Mouse (Mus musculus) heart, postnatal 4 days (tissue): Measurements from ENCODE around the gene Fyb. TPM values are rescaled to one million over a fixed set of nuclear protein-coding genes. Genes with fewer than 3 reads are reported as not detected.

Experiments
- DNase-seq: peaks from one replicate; pipeline ENCODE4 v3.0.0; 2021
- total RNA-seq, 2 experiments: library from RNA; stranded (reverse); gene quantifications; 2 replicates each; pipeline ENCODE4 v1.2.3; 2021

Fyb gene
- total RNA-seq, 2 experiments from 2014 or later: 6.1 to 24.8 TPM

GRCm38 (mm10) chr15:6661951-6662350 is 139.3 kb downstream of the Fyb start:
- DNase-seq: no peak

- DNase-seq: no peak
These were observed 141.3 kb downstream of the Fyb start for GRCm38 (mm10) chr15:6663991-6664390.

- DNase-seq: no peak
These were observed 143.4 kb downstream of the Fyb start for GRCm38 (mm10) chr15:6666072-6666471.

- DNase-seq: no peak
These were observed 146.3 kb downstream of the Fyb start for GRCm38 (mm10) chr15:6668793-6669437.

- DNase-seq: no peak
These were observed 155.8 kb downstream of the Fyb start for GRCm38 (mm10) chr15:6678479-6678878.

- no peak for DNase-seq
These were observed 179.5 kb downstream of the Fyb start for GRCm38 (mm10) chr15:6702164-6702563.

GRCm38 (mm10) chr15:6705351-6705901 is 182.8 kb downstream of the Fyb start:
- no peak for DNase-seq

GRCm38 (mm10) chr15:6707551-6707935 is 184.9 kb downstream of the Fyb start:
- peak; percentile 73 for DNase-seq

- DNase-seq: peak; percentile 89
These were observed 185.4 kb downstream of the Fyb start, which contains the start of gene Rictor for GRCm38 (mm10) chr15:6707936-6708525. Gene Rictor, plus strand, starts transcription at chr15:6708379.

- peak; percentile 40 for DNase-seq
These were observed 186.1 kb downstream of the Fyb start for GRCm38 (mm10) chr15:6708526-6709441.

GRCm38 (mm10) chr15:6709618-6710017 is 187.0 kb downstream of the Fyb start:
- DNase-seq: no peak

- DNase-seq: no peak
These were observed 187.7 kb downstream of the Fyb start for GRCm38 (mm10) chr15:6710341-6710740.

- DNase-seq: no peak
These were observed 188.6 kb downstream of the Fyb start for GRCm38 (mm10) chr15:6711226-6711625.

Other genes starting within 250 kb of the Fyb start
- gene Dab2, start 223.1 kb upstream of the Fyb start, total RNA-seq: 10 to 100 TPM; 45.2 to 49.0 TPM
- gene C9, start 77.5 kb upstream of the Fyb start, total RNA-seq: not detected
- gene Rictor, start 185.5 kb downstream of the Fyb start, total RNA-seq: 10 to 100 TPM; 20.3 to 21.0 TPM